Mouse (Mus musculus) fibroblast of lung, adult 2 months (primary cell): Measurements from ENCODE around the gene Aldh18a1.
"Not testable (repeated sequence)": the region's sequence is repeated elsewhere in the genome, so short reads cannot be mapped to it uniquely, and the experiment has no call there.

Source experiments
- DNase-seq: peaks from one replicate; pipeline ENCODE4 v3.0.0-alpha.2; 2011; ENCODE audit warnings: low read depth

Gene Aldh18a1

GRCm38 (mm10) chr19:40588293-40588654 is at the start of gene Aldh18a1:
Gene Aldh18a1 (minus strand): TSS chr19:40588463.
- peak; percentile 89 for DNase-seq

- no peak for DNase-seq
These were observed 49.3 kb upstream of the Aldh18a1 start for GRCm38 (mm10) chr19:40637601-40638000.

GRCm38 (mm10) chr19:40637091-40637490 is 48.8 kb upstream of the Aldh18a1 start:
- DNase-seq = no peak

GRCm38 (mm10) chr19:40633144-40633543 is 44.9 kb upstream of the Aldh18a1 start:
- no peak for DNase-seq

GRCm38 (mm10) chr19:40632668-40633067 is 44.4 kb upstream of the Aldh18a1 start:
- no peak for DNase-seq

GRCm38 (mm10) chr19:40632193-40632592 is 43.9 kb upstream of the Aldh18a1 start:
- no peak for DNase-seq

GRCm38 (mm10) chr19:40630606-40631005 is 42.3 kb upstream of the Aldh18a1 start:
- no peak for DNase-seq

GRCm38 (mm10) chr19:40630096-40630495 is 41.8 kb upstream of the Aldh18a1 start:
- DNase-seq = peak; percentile 26

- DNase-seq = no peak
These were observed 40.7 kb upstream of the Aldh18a1 start for GRCm38 (mm10) chr19:40628950-40629349.

GRCm38 (mm10) chr19:40625935-40626334 is 37.7 kb upstream of the Aldh18a1 start:
- DNase-seq = no peak

- not testable (repeated sequence) for DNase-seq
These were observed 33.4 kb upstream of the Aldh18a1 start for GRCm38 (mm10) chr19:40621616-40622015.

GRCm38 (mm10) chr19:40616021-40616420 is 27.8 kb upstream of the Aldh18a1 start:
- no peak for DNase-seq

- peak; percentile 53 for DNase-seq
These were observed 26.5 kb upstream of the Aldh18a1 start for GRCm38 (mm10) chr19:40614811-40615210.

- peak; percentile 94 for DNase-seq
These were observed 23.7 kb upstream of the Aldh18a1 start, which contains the start of the genes Tctn3 and Entpd1 for GRCm38 (mm10) chr19:40611830-40612506. Gene Tctn3 (minus strand): TSS chr19:40612233. Gene Entpd1 (plus strand): TSS chr19:40612366.

GRCm38 (mm10) chr19:40607676-40608075 is 19.4 kb upstream of the Aldh18a1 start:
- no peak for DNase-seq

- no peak for DNase-seq
These were observed 16.9 kb upstream of the Aldh18a1 start for GRCm38 (mm10) chr19:40605189-40605588.

- no peak for DNase-seq
These were observed 13.6 kb upstream of the Aldh18a1 start for GRCm38 (mm10) chr19:40601870-40602269.

- DNase-seq = not testable (repeated sequence)
These were observed 12.6 kb upstream of the Aldh18a1 start for GRCm38 (mm10) chr19:40600846-40601245.

- peak; percentile 85 for DNase-seq
These were observed 7.6 kb upstream of the Aldh18a1 start for GRCm38 (mm10) chr19:40595831-40596230.

- DNase-seq = peak; percentile 76
These were observed 7.0 kb upstream of the Aldh18a1 start for GRCm38 (mm10) chr19:40595231-40595630.

- DNase-seq = no peak
These were observed 1.2 kb upstream of the Aldh18a1 start for GRCm38 (mm10) chr19:40589530-40589880.

GRCm38 (mm10) chr19:40588847-40589529 is 725 bp upstream of the Aldh18a1 start:
- DNase-seq = peak; percentile 86

- no peak for DNase-seq
These were observed 571 bp downstream of the Aldh18a1 start for GRCm38 (mm10) chr19:40587491-40588292.
